Mouse (Mus musculus): ENCODE data around the gene Dpp6. TPM values are rescaled to one million over a fixed set of nuclear protein-coding genes. Genes with fewer than 3 reads are reported as not detected.

Dpp6 gene
- polyA plus RNA-seq, 1 experiment from 2014 or later: 3.5 TPM

GRCm38 (mm10) chr5:27204721-27205120 lies 387.7 kb downstream of the Dpp6 start:
- ATAC-seq (ENCODE audit: insufficient number of reproducible peaks, insufficient read depth, low FRiP score, low TSS enrichment, low read depth): no peak
- H3K36me3 ChIP-seq: no peaks in the 10 kb centered on the region
- WGBS: 74% methylated on average over 3 of the region's 3 CpGs
- H3K27me3 ChIP-seq: no peaks in the 10 kb centered on the region
- no peak overlapping the region for H3K4me3 ChIP-seq
- no peak overlapping the region for H3K9ac ChIP-seq
- no peaks in the 10 kb centered on the region for H3K4me1 ChIP-seq
- H3K27ac ChIP-seq: no peak overlapping the region
- no peaks in the 10 kb centered on the region for H3K9me3 ChIP-seq
- no peak overlapping the region for H3K4me2 ChIP-seq

GRCm38 (mm10) chr5:27205754-27206153 lies 388.8 kb downstream of the Dpp6 start:
- no peak overlapping the region for H3K4me2 ChIP-seq
- no peak overlapping the region for H3K9ac ChIP-seq
- 81% methylated on average over 2 of the region's 2 CpGs for WGBS
- no peaks in the 10 kb centered on the region for H3K27me3 ChIP-seq
- H3K4me1 ChIP-seq: no peaks in the 10 kb centered on the region
- no peaks in the 10 kb centered on the region for H3K36me3 ChIP-seq
- H3K9me3 ChIP-seq: no peaks in the 10 kb centered on the region
- H3K4me3 ChIP-seq: no peak overlapping the region
- no peak for ATAC-seq (ENCODE audit: insufficient number of reproducible peaks, insufficient read depth, low FRiP score, low TSS enrichment, low read depth)
- no peak overlapping the region for H3K27ac ChIP-seq

GRCm38 (mm10) chr5:27206213-27206612 lies 389.2 kb downstream of the Dpp6 start:
- no peaks in the 10 kb centered on the region for H3K9me3 ChIP-seq
- no peak overlapping the region for H3K27ac ChIP-seq
- ATAC-seq (ENCODE audit: insufficient number of reproducible peaks, insufficient read depth, low FRiP score, low TSS enrichment, low read depth): no peak
- H3K4me1 ChIP-seq: no peaks in the 10 kb centered on the region
- no peaks in the 10 kb centered on the region for H3K36me3 ChIP-seq
- H3K27me3 ChIP-seq: no peaks in the 10 kb centered on the region
- H3K4me2 ChIP-seq: no peak overlapping the region
- H3K9ac ChIP-seq: no peak overlapping the region
- WGBS: 82% methylated on average over 7 of the region's 7 CpGs
- H3K4me3 ChIP-seq: no peak overlapping the region

- no peak for ATAC-seq (ENCODE audit: insufficient number of reproducible peaks, insufficient read depth, low FRiP score, low TSS enrichment, low read depth)
- Histone ChIP-seq H3K27ac (no peak overlapping the region), H3K4me3 (no peak overlapping the region), H3K36me3 (no peaks in the 10 kb centered on the region), H3K4me2 (no peak overlapping the region), H3K9ac (no peak overlapping the region), H3K9me3 (no peaks in the 10 kb centered on the region), H3K4me1 (no peaks in the 10 kb centered on the region), H3K27me3 (no peaks in the 10 kb centered on the region)
- WGBS: 69% methylated on average over 2 of the region's 2 CpGs
Observed at GRCm38 (mm10) chr5:27220116-27220515, 403.1 kb downstream of the Dpp6 start.

- H3K36me3 ChIP-seq: no peaks in the 10 kb centered on the region
- no peaks in the 10 kb centered on the region for H3K27me3 ChIP-seq
- no peak overlapping the region for H3K27ac ChIP-seq
- H3K9ac ChIP-seq: no peak overlapping the region
- H3K4me1 ChIP-seq: no peaks in the 10 kb centered on the region
- H3K4me3 ChIP-seq: no peak overlapping the region
- no peaks in the 10 kb centered on the region for H3K9me3 ChIP-seq
- no peak for ATAC-seq (ENCODE audit: insufficient number of reproducible peaks, insufficient read depth, low FRiP score, low TSS enrichment, low read depth)
- no peak overlapping the region for H3K4me2 ChIP-seq
- 80% methylated on average over 3 of the region's 3 CpGs for WGBS
Observed at GRCm38 (mm10) chr5:27242078-27242477, 425.1 kb downstream of the Dpp6 start.

- Histone ChIP-seq H3K4me2 (no peak overlapping the region), H3K9ac (no peak overlapping the region), H3K4me3 (no peak overlapping the region), H3K27ac (no peak overlapping the region), H3K36me3 (no peaks in the 10 kb centered on the region), H3K9me3 (no peaks in the 10 kb centered on the region), H3K4me1 (no peaks in the 10 kb centered on the region), H3K27me3 (no peaks in the 10 kb centered on the region)
- no peak for ATAC-seq (ENCODE audit: insufficient number of reproducible peaks, insufficient read depth, low FRiP score, low TSS enrichment, low read depth)
- 95% methylated on average over 1 of the region's 1 CpGs for WGBS
Observed at GRCm38 (mm10) chr5:27243226-27243625, 426.2 kb downstream of the Dpp6 start.

- ATAC-seq (ENCODE audit: insufficient number of reproducible peaks, insufficient read depth, low FRiP score, low TSS enrichment, low read depth): no peak
- WGBS: 82% methylated on average over 3 of the region's 3 CpGs
- Histone ChIP-seq H3K4me3 (no peak overlapping the region), H3K4me2 (no peak overlapping the region), H3K36me3 (no peaks in the 10 kb centered on the region), H3K9me3 (no peaks in the 10 kb centered on the region), H3K27ac (no peak overlapping the region), H3K9ac (no peak overlapping the region), H3K27me3 (no peaks in the 10 kb centered on the region), H3K4me1 (no peaks in the 10 kb centered on the region)
Observed at GRCm38 (mm10) chr5:27247793-27248192, 430.8 kb downstream of the Dpp6 start.

GRCm38 (mm10) chr5:27248685-27249084 lies 431.7 kb downstream of the Dpp6 start:
- H3K27ac ChIP-seq: no peak overlapping the region
- H3K9ac ChIP-seq: no peak overlapping the region
- H3K27me3 ChIP-seq: no peaks in the 10 kb centered on the region
- ATAC-seq (ENCODE audit: insufficient number of reproducible peaks, insufficient read depth, low FRiP score, low TSS enrichment, low read depth): no peak
- no peaks in the 10 kb centered on the region for H3K9me3 ChIP-seq
- no peak overlapping the region for H3K4me2 ChIP-seq
- WGBS: 85% methylated on average over 2 of the region's 2 CpGs
- H3K4me1 ChIP-seq: no peaks in the 10 kb centered on the region
- no peaks in the 10 kb centered on the region for H3K36me3 ChIP-seq
- H3K4me3 ChIP-seq: no peak overlapping the region

GRCm38 (mm10) chr5:27249951-27250350 lies 432.9 kb downstream of the Dpp6 start:
- Histone ChIP-seq H3K27ac (no peak overlapping the region), H3K4me3 (no peak overlapping the region), H3K4me1 (no peaks in the 10 kb centered on the region), H3K9ac (no peak overlapping the region), H3K4me2 (no peak overlapping the region), H3K27me3 (no peaks in the 10 kb centered on the region), H3K36me3 (no peaks in the 10 kb centered on the region), H3K9me3 (0 out of 2 replicates have a peak, but pooled peaks cover 6% of the 10 kb centered on the region)
- WGBS: 53% methylated on average over 4 of the region's 4 CpGs
- ATAC-seq (ENCODE audit: insufficient number of reproducible peaks, insufficient read depth, low FRiP score, low TSS enrichment, low read depth): no peak

GRCm38 (mm10) chr5:27250906-27251305 lies 433.9 kb downstream of the Dpp6 start:
- Histone ChIP-seq H3K4me3 (no peak overlapping the region), H3K4me1 (no peaks in the 10 kb centered on the region), H3K9ac (no peak overlapping the region), H3K4me2 (no peak overlapping the region), H3K9me3 (0 out of 2 replicates have a peak, but pooled peaks cover 6% of the 10 kb centered on the region), H3K27me3 (no peaks in the 10 kb centered on the region), H3K36me3 (no peaks in the 10 kb centered on the region), H3K27ac (no peak overlapping the region)
- 84% methylated on average over 3 of the region's 3 CpGs for WGBS
- no peak for ATAC-seq (ENCODE audit: insufficient number of reproducible peaks, insufficient read depth, low FRiP score, low TSS enrichment, low read depth)

GRCm38 (mm10) chr5:27251361-27251760 lies 434.4 kb downstream of the Dpp6 start:
- H3K4me1 ChIP-seq: no peaks in the 10 kb centered on the region
- no peak overlapping the region for H3K9ac ChIP-seq
- no peaks in the 10 kb centered on the region for H3K36me3 ChIP-seq
- no peak overlapping the region for H3K4me3 ChIP-seq
- H3K27me3 ChIP-seq: no peaks in the 10 kb centered on the region
- no peak overlapping the region for H3K4me2 ChIP-seq
- H3K9me3 ChIP-seq: 0 out of 2 replicates have a peak, but pooled peaks cover 6% of the 10 kb centered on the region
- ATAC-seq (ENCODE audit: insufficient number of reproducible peaks, insufficient read depth, low FRiP score, low TSS enrichment, low read depth): no peak
- H3K27ac ChIP-seq: no peak overlapping the region

- Histone ChIP-seq H3K9me3 (0 out of 2 replicates have a peak, but pooled peaks cover 6% of the 10 kb centered on the region), H3K27ac (no peak overlapping the region), H3K9ac (no peak overlapping the region), H3K4me1 (no peaks in the 10 kb centered on the region), H3K27me3 (no peaks in the 10 kb centered on the region), H3K36me3 (no peaks in the 10 kb centered on the region), H3K4me2 (no peak overlapping the region), H3K4me3 (no peak overlapping the region)
- WGBS: 77% methylated on average over 2 of the region's 2 CpGs
- no peak for ATAC-seq (ENCODE audit: insufficient number of reproducible peaks, insufficient read depth, low FRiP score, low TSS enrichment, low read depth)
Observed at GRCm38 (mm10) chr5:27255247-27255646, 438.2 kb downstream of the Dpp6 start.

- H3K4me2 ChIP-seq: no peak overlapping the region
- 0 out of 2 replicates have a peak, but pooled peaks cover 4% of the 10 kb centered on the region for H3K4me1 ChIP-seq
- 80% methylated on average over 3 of the region's 3 CpGs for WGBS
- no peak overlapping the region for H3K27ac ChIP-seq
- H3K4me3 ChIP-seq: no peak overlapping the region
- no peak overlapping the region for H3K9ac ChIP-seq
- no peak for ATAC-seq (ENCODE audit: insufficient number of reproducible peaks, insufficient read depth, low FRiP score, low TSS enrichment, low read depth)
- H3K9me3 ChIP-seq: 0 out of 2 replicates have a peak, but pooled peaks cover 6% of the 10 kb centered on the region
- H3K27me3 ChIP-seq: no peaks in the 10 kb centered on the region
- no peaks in the 10 kb centered on the region for H3K36me3 ChIP-seq
Observed at GRCm38 (mm10) chr5:27258636-27259035, 441.6 kb downstream of the Dpp6 start.
